Mouse (Mus musculus) adrenal gland, postnatal 14 days (tissue): ENCODE measurements around the gene Cdc25b. TPM values are rescaled to one million over a fixed set of nuclear protein-coding genes. Genes with fewer than 3 reads are reported as not detected.
A peak's percentile ranks its signal among the peaks of the same experiment; 100 is the strongest.

Experiments
- DNase-seq: peaks from one replicate; pipeline ENCODE4 v3.0.0; 2021; ENCODE audit warnings: mixed read lengths
- long read RNA-seq, 2 experiments: library from polyadenylated mRNA; stranded (forward); transcript quantifications; one replicate each; pipeline ENCODE4 v2.0.0; 2021
- total RNA-seq: library from RNA; stranded (reverse); gene quantifications from 2 replicates; pipeline ENCODE4 v1.2.3, GENCODE M21; 2021

Cdc25b gene
- total RNA-seq, result 16.1 and 17.8 TPM in 2 replicates
- long read RNA-seq, experiment 1, transcript Cdc25b-201 (16 exons, 3,089 nt), result major isoform, 6 of 13 reads
- long read RNA-seq, experiment 1, partial matches to known transcripts, result 3 of 13 reads
- long read RNA-seq, experiment 1, other reads (novel, unspliced or antisense), result 0 of 13 reads
- long read RNA-seq, experiment 2, partial matches to known transcripts, result 4 of 9 reads
- long read RNA-seq, experiment 2, other reads (novel, unspliced or antisense), result 2 of 9 reads

- DNase-seq, result peak; percentile 92
Measured at GRCm38 (mm10) chr2:131186771-131187601, at the start of gene Cdc25b, which contains the start of gene Spef1. Cdc25b (plus strand) TSS chr2:131186949. Spef1 (minus strand) TSS chr2:131187282.

- no peak for DNase-seq
Measured at GRCm38 (mm10) chr2:131138296-131138695, 48.5 kb upstream of the Cdc25b start.

GRCm38 (mm10) chr2:131138760-131139159, 48.0 kb upstream of the Cdc25b start:
- no peak for DNase-seq

GRCm38 (mm10) chr2:131139287-131139686, 47.5 kb upstream of the Cdc25b start:
- DNase-seq, result no peak

GRCm38 (mm10) chr2:131139886-131140532, 46.7 kb upstream of the Cdc25b start:
- DNase-seq, result no peak

- no peak for DNase-seq
Measured at GRCm38 (mm10) chr2:131140533-131140905, 46.2 kb upstream of the Cdc25b start.

GRCm38 (mm10) chr2:131141336-131141986, 45.3 kb upstream of the Cdc25b start:
- DNase-seq, result no peak

- peak; percentile 91 for DNase-seq
Measured at GRCm38 (mm10) chr2:131142592-131142991, 44.2 kb upstream of the Cdc25b start.

- no peak for DNase-seq
Measured at GRCm38 (mm10) chr2:131143007-131143780, 43.6 kb upstream of the Cdc25b start.

- DNase-seq, result no peak
Measured at GRCm38 (mm10) chr2:131145121-131145520, 41.6 kb upstream of the Cdc25b start.

GRCm38 (mm10) chr2:131145536-131145935, 41.2 kb upstream of the Cdc25b start:
- no peak for DNase-seq

GRCm38 (mm10) chr2:131146193-131147042, 40.3 kb upstream of the Cdc25b start:
- DNase-seq, result no peak

GRCm38 (mm10) chr2:131147043-131147365, 39.7 kb upstream of the Cdc25b start:
- no peak for DNase-seq

- peak; percentile 49 for DNase-seq
Measured at GRCm38 (mm10) chr2:131148353-131149253, 38.1 kb upstream of the Cdc25b start.

- DNase-seq, result no peak
Measured at GRCm38 (mm10) chr2:131149254-131149578, 37.5 kb upstream of the Cdc25b start.

- no peak for DNase-seq
Measured at GRCm38 (mm10) chr2:131152166-131152730, 34.5 kb upstream of the Cdc25b start.

- DNase-seq, result no peak
Measured at GRCm38 (mm10) chr2:131154036-131154435, 32.7 kb upstream of the Cdc25b start.

- no peak for DNase-seq
Measured at GRCm38 (mm10) chr2:131156987-131157386, 29.8 kb upstream of the Cdc25b start.

- peak; percentile 57 for DNase-seq
Measured at GRCm38 (mm10) chr2:131159491-131159910, 27.2 kb upstream of the Cdc25b start.
